Mouse (Mus musculus): ENCODE measurements around the gene Sh3bp5l. TPM values are rescaled to one million over a fixed set of nuclear protein-coding genes. Genes with fewer than 3 reads are reported as not detected.

Sh3bp5l gene
- total RNA-seq (2023), result 26.4 and 32.8 TPM in 2 replicates

DNA sequence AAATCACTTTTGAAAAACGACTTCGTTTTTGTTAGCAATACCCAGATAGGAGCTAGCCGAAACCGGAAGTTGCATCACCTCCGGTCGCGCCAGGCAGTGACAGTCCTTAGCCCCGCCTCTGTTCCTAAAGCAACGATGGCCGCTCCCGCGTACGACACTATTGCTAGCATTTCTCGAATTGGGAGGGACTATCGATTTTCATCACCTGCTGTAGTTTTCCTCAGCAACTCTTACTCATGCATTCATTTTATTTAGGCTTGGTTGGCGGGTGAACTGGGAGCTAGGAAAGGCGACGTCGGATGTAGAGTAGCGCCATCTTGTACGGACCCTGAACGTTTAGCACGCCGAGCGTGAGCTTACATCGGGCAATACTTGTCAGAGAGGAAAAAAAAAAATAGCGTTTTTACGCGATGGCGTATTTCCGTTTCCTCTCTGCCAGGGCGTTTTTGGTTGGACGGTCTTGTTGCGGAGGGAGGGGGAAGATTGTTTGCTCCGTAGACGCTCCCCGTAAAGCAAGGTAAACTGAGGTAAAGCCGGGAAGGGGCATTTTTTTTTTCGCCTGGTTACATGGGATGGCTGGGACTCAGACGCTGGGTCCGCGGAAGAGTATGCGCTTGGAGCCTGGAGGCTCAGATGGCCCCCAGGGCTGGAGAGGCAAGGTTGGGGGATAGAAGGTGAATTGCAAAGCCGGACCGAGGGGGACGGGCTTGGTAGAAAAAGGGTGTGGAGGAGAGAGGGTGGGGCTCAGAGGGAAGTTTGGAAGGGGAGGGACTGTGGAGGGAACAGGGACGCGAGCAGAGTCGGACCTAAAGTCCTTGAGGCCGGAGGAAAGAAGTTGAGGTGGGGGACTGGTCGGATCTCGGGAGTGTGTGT lies at the start of gene Sh3bp5l, which contains the start of gene Zfp672:
Sh3bp5l (plus strand) TSS at position 449 of the 873 bp plus-strand sequence.
Zfp672 (minus strand) TSS at position 64 of the 873 bp plus-strand sequence.

DNA sequence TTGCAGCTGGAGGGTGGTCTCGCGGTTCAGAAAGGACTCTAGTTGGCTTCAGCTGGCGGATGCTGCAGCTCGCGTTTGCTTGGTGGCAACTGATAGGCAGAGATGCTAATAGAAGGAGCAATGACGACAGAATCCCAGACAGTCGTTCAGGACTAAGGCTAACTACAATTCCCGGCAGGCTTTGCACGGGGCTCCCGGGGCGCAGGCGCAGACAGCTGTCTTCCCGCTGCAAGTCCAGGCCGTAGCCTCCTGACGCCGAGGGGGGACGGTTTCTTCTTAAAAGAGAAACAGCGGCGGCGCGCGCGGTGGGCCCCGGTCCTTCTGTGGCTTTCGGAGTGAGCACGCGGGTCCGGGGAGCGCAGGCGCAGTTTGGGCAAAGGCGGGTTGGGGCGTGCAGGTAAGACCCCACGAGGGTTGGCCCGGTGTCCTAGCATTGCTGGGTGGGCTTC lies 23.6 kb upstream of the Sh3bp5l start, which contains the start of gene Zfp692:
Zfp692 (plus strand) TSS at position 210 of the 449 bp plus-strand sequence.

DNA sequence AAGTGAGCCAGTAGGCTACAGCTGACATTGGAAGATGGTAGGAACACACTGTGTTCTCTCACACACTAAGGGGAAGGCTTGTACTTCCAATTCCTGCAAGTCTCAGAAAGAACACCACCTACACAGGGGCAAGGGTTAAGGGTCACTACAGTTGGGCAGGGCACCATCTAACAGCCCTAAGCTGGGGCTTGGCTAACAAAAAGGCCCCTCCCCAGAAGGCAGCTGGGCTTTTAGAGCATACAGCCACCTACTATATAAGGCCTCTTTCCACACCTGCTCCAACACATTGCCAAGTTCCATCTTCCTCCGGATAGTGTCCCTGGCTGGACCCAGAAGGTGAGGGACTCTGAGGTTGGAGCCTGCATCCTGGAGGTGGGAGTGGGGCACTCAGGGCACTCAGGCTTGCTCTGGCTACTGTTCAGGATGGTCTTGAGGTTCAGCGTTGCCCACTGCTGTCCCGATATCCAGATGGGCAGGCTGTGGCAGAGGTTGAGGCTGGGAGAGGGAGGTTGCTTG lies 48.3 kb downstream of the Sh3bp5l start, which contains the start of gene Lypd8:
Lypd8 (plus strand) TSS at position 281 of the 516 bp plus-strand sequence.

Other genes starting within 250 kb of the Sh3bp5l start
- not detected in 2 replicates for gene Gm12248, start 237.6 kb upstream of the Sh3bp5l start, total RNA-seq (2023)
- 31.0 and 33.4 TPM in 2 replicates for gene Cnot8, start 226.6 kb upstream of the Sh3bp5l start, total RNA-seq (2023)
- 4.5 and 5.0 TPM in 2 replicates for gene Gemin5, start 162.2 kb upstream of the Sh3bp5l start, total RNA-seq (2023)
- 7.8 and 11.0 TPM in 2 replicates for gene Mrpl22, start 159.1 kb upstream of the Sh3bp5l start, total RNA-seq (2023)
- 5.3 and 10.0 TPM in 2 replicates for gene Igtp, start 131.2 kb upstream of the Sh3bp5l start, total RNA-seq (2023)
- 3.3 and 4.9 TPM in 2 replicates for gene Irgm2, start 131.1 kb upstream of the Sh3bp5l start, total RNA-seq (2023)
- gene 4930438A08Rik, start 55.9 kb upstream of the Sh3bp5l start, total RNA-seq (2023), result 84.1 and 93.8 TPM in 2 replicates
- gene Zfp692, start 23.7 kb upstream of the Sh3bp5l start, total RNA-seq (2023), result 9.9 and 13.5 TPM in 2 replicates
- gene Zfp672, start 385 bp upstream of the Sh3bp5l start, total RNA-seq (2023), result 13.5 and 20.9 TPM in 2 replicates
- not detected in 2 replicates for gene Lypd8, start 48.3 kb downstream of the Sh3bp5l start, total RNA-seq (2023)
- not detected in 2 replicates for gene 1810065E05Rik, start 90.4 kb downstream of the Sh3bp5l start, total RNA-seq (2023)
- not detected in 2 replicates for gene Gm12253, start 101.8 kb downstream of the Sh3bp5l start, total RNA-seq (2023)
- not detected in 2 replicates for gene Lypd9, start 122.2 kb downstream of the Sh3bp5l start, total RNA-seq (2023)
- not detected in 2 replicates for gene Olfr30, start 131.5 kb downstream of the Sh3bp5l start, total RNA-seq (2023)
- gene Olfr332, start 161.8 kb downstream of the Sh3bp5l start, total RNA-seq (2023), result not detected in 2 replicates
- gene Olfr331, start 171.8 kb downstream of the Sh3bp5l start, total RNA-seq (2023), result not detected in 2 replicates
- not detected in 2 replicates for gene Olfr330, start 204.1 kb downstream of the Sh3bp5l start, total RNA-seq (2023)
- not detected in 2 replicates for gene Olfr329-ps, start 215.7 kb downstream of the Sh3bp5l start, total RNA-seq (2023)
- gene Olfr328, start 224.9 kb downstream of the Sh3bp5l start, total RNA-seq (2023), result 0.18 and 0.32 TPM in 2 replicates
- not detected in 2 replicates for gene Olfr224, start 239.8 kb downstream of the Sh3bp5l start, total RNA-seq (2023)
- not detected in 2 replicates for gene Olfr325, start 247.0 kb downstream of the Sh3bp5l start, total RNA-seq (2023)